ENCODE assay signal across 22 mouse cellular contexts in the genomic region with DNA sequence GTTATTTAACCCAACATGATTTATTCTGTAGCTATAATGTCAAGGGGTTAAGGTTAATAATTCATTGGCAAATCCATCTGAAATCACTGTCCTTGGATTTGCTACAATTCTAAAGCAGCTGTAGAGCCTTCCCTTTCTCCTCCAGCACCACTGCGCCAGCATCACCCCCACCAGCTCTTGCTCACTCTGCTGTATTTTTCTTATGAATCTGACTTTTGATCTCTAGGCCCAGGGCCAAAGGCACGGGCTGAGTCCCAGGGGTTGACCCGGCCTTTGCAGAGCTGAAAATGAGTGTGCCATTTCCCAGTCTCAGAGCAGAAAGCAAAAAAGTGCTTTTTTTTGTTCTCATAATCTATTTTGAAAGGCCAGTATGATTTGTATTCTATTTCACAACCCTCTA. TPM values are rescaled to one million over a fixed set of nuclear protein-coding genes. Genes with fewer than 3 reads are reported as not detected.
DNase-seq lines count a peak whose midpoint lies in the region; ATAC-seq lines count a peak whose summit lies in the region.
"Had no signal": no experiment of that assay in that cellular context is flagged by ENCODE, and none has a peak within 500 bp of the region (broad histone marks: within the 10 kb centered on the region; RNA-seq: fewer than 3 reads in every experiment).

No protein-coding gene starts in this region.

- H3K27me3 ChIP-seq in kidney, embryonic 14.5 days (ENCODE audit: control insufficient read depth, insufficient read depth, low read length): no peaks in the 10 kb centered on the region
- H3K27me3 ChIP-seq in midbrain, embryonic 13.5 days: 0 out of 2 replicates have a peak, but pooled peaks cover 6% of the 10 kb centered on the region
- no peaks in the 10 kb centered on the region for H3K27me3 ChIP-seq in midbrain, embryonic 10.5 days (ENCODE audit: low read depth, poor library complexity, severe bottlenecking)
- H3K27me3 ChIP-seq: embryonic facial prominence, embryonic 15.5 days; hindbrain, embryonic 15.5 days; intestine, embryonic 15.5 days had no signal

- no peak overlapping the region for H3K27ac ChIP-seq in kidney, embryonic 14.5 days (ENCODE audit: low read depth, low read length)
- H3K27ac ChIP-seq in midbrain, embryonic 13.5 days: peak overlapping the region; percentile 44; the same call in 1 of the 2 replicates
- no peak overlapping the region for H3K27ac ChIP-seq in midbrain, embryonic 10.5 days (replicated peaks)
- H3K27ac ChIP-seq: embryonic facial prominence, embryonic 15.5 days; gastrocnemius, adult 2 months; heart, adult 2 months; hindbrain, embryonic 15.5 days; intestine, embryonic 15.5 days had no signal

- intact Hi-C loops in gastrocnemius, postnatal 36 days (cut with DNase I): no loop called here

- peak; percentile 79 for DNase-seq in kidney, adult 11 months
- DNase-seq in midbrain, embryonic 10.5 days (ENCODE audit: low spot score): no peak
- DNase-seq in kidney, adult 8-10 months: peak; percentile 83
- peak; percentile 9 to 49 for DNase-seq in lung, postnatal 4 days
- DNase-seq in cerebellum, postnatal 4 days (ENCODE audit: low spot score in 2 of 2): no peak
- no peak for DNase-seq in gastrocnemius, postnatal 36 days
- DNase-seq: cerebellum, adult 18-20 months; forebrain, postnatal 0 days; gastrocnemius, adult 2 months; heart, adult 2 months; heart, postnatal 36 days; retina, postnatal 1 day; right cerebral cortex, postnatal 4 days had no signal

- no peak for ATAC-seq in kidney, embryonic 14.5 days (ENCODE audit: low FRiP score, low TSS enrichment)
- ATAC-seq in midbrain, embryonic 13.5 days: no peak
- ATAC-seq: activated CD4-positive, CD25-positive, alpha-beta regulatory T cell, adult 4 months; forebrain, postnatal 0 days had no signal

- H3K4me1 ChIP-seq in kidney, embryonic 14.5 days (ENCODE audit: control insufficient read depth, insufficient read depth, low read length): no peaks in the 10 kb centered on the region
- peaks cover 24% of the 10 kb centered on the region for H3K4me1 ChIP-seq in midbrain, embryonic 13.5 days (replicated peaks)
- H3K4me1 ChIP-seq in midbrain, embryonic 10.5 days: no peaks in the 10 kb centered on the region
- H3K4me1 ChIP-seq: embryonic facial prominence, embryonic 15.5 days had no signal

- no peak overlapping the region for H3K9ac ChIP-seq in kidney, embryonic 14.5 days (ENCODE audit: low read depth, low read length)
- H3K9ac ChIP-seq in midbrain, embryonic 13.5 days (replicated peaks): no peak overlapping the region
- H3K9ac ChIP-seq: embryonic facial prominence, embryonic 15.5 days; forebrain, postnatal 0 days; hindbrain, embryonic 15.5 days; intestine, embryonic 15.5 days had no signal

- WGBS in kidney, embryonic 14.5 days: 74% methylated on average over 3 of the region's 3 CpGs
- 73% methylated on average over 3 of the region's 3 CpGs for WGBS in midbrain, embryonic 13.5 days
- WGBS in midbrain, embryonic 10.5 days: 81% methylated on average over 3 of the region's 3 CpGs

- no peaks in the 10 kb centered on the region for H3K36me3 ChIP-seq in kidney, embryonic 14.5 days (ENCODE audit: control insufficient read depth, insufficient read depth, low read length)
- no peaks in the 10 kb centered on the region for H3K36me3 ChIP-seq in midbrain, embryonic 13.5 days
- no peaks in the 10 kb centered on the region for H3K36me3 ChIP-seq in midbrain, embryonic 10.5 days
- H3K36me3 ChIP-seq: embryonic facial prominence, embryonic 15.5 days; G1E; hindbrain, embryonic 15.5 days; intestine, embryonic 15.5 days had no signal

- H3K4me3 ChIP-seq in kidney, embryonic 14.5 days (ENCODE audit: low read length): no peak overlapping the region
- no peak overlapping the region for H3K4me3 ChIP-seq in midbrain, embryonic 13.5 days (replicated peaks)
- no peak overlapping the region for H3K4me3 ChIP-seq in midbrain, embryonic 10.5 days
- H3K4me3 ChIP-seq: embryonic facial prominence, embryonic 15.5 days; gastrocnemius, adult 2 months; heart, adult 2 months; hindbrain, embryonic 15.5 days; intestine, embryonic 15.5 days had no signal

- no peak overlapping the region for H3K4me2 ChIP-seq in kidney, embryonic 14.5 days (replicated peaks; ENCODE audit: low read depth, low read length)
- no peak overlapping the region for H3K4me2 ChIP-seq in midbrain, embryonic 13.5 days (replicated peaks)
- H3K4me2 ChIP-seq: embryonic facial prominence, embryonic 15.5 days; hindbrain, embryonic 15.5 days; intestine, embryonic 15.5 days had no signal

- H3K9me3 ChIP-seq in kidney, embryonic 14.5 days (ENCODE audit: control insufficient read depth, low read length): no peaks in the 10 kb centered on the region
- H3K9me3 ChIP-seq in midbrain, embryonic 13.5 days: no peaks in the 10 kb centered on the region
- H3K9me3 ChIP-seq in midbrain, embryonic 10.5 days (replicated peaks): no peaks in the 10 kb centered on the region
- H3K9me3 ChIP-seq: embryonic facial prominence, embryonic 15.5 days; hindbrain, embryonic 15.5 days; intestine, embryonic 15.5 days had no signal

RNA-seq across cellular contexts. Expression of gene Ptprt, which starts 38.7 kb away (rescaled TPM):
- 3.6 and 4.6 TPM in 2 replicates for polyA plus RNA-seq in kidney, embryonic 14.5 days (2014; fragmentation: Nextera tagmentation; extraction: Ambion mirVana)
- 6.2 and 7.5 TPM in 2 replicates for polyA plus RNA-seq in midbrain, embryonic 13.5 days (2015; fragmentation: Nextera tagmentation; extraction: Ambion mirVana)
- polyA plus RNA-seq in midbrain, embryonic 10.5 days (2016; fragmentation: Nextera tagmentation; extraction: Ambion mirVana): 0.35 and 0.38 TPM in 2 replicates
- under 1 TPM; 0.51 to 0.64 TPM for total RNA-seq in gastrocnemius, postnatal 36 days (2021)
- total RNA-seq: megakaryocyte progenitor cell, adult 5-6 weeks; monocyte, adult 5-6 weeks had no signal
- polyA plus RNA-seq: activated CD4-positive, CD25-positive, alpha-beta regulatory T cell, adult 4 months; G1E had no signal

Comparison
In these comparisons a context has a peak if more than half of its experiments do, and no peak if none do; other contexts are left out.
1. DNase-seq: peak in kidney, adult 11 months (single experiment), kidney, adult 8-10 months (2 of 2) and lung, postnatal 4 days (2 of 2); none in midbrain, embryonic 10.5 days (single experiment), cerebellum, postnatal 4 days (0 of 2) and gastrocnemius, postnatal 36 days (0 of 2).